Mouse (Mus musculus) cerebellum, adult 2 months (tissue): ENCODE data around the gene Tas2r138.

Source experiments
- CTCF ChIP-seq: fragments of 200-500 bp; IDR thresholded peaks from 2 replicates; pipeline ENCODE4 v1.5.1; 2011; ENCODE audit warnings: low read depth, mild to moderate bottlenecking, control low read depth, low read length, moderate library complexity, borderline replicate concordance; ENCODE audit not compliant: insufficient read depth
- POLR2A ChIP-seq: fragments of 200-500 bp; IDR thresholded peaks from 2 replicates; pipeline ENCODE4 v1.6.1; 2011; ENCODE audit warnings: low read length, control low read depth, borderline replicate concordance; ENCODE audit not compliant: insufficient read depth

- TF ChIP-seq CTCF (no peak), POLR2A (no peak)
These were observed 32.6 kb upstream of the Tas2r138 start for GRCm38 (mm10) chr6:40645701-40646100.
